Mouse (Mus musculus) gastrocnemius, postnatal 36 days (tissue): ENCODE data around the gene Abcd1. TPM values are rescaled to one million over a fixed set of nuclear protein-coding genes. Genes with fewer than 3 reads are reported as not detected.
A peak's percentile ranks its signal among the peaks of the same experiment; 100 is the strongest.

Source experiments
- DNase-seq, 2 experiments: peaks; one replicate each; pipeline ENCODE4 v3.0.0; 2022
- intact Hi-C: fragments of 180-260 bp; cut with DNase I; formaldehyde crosslinking; loops from one replicate; pipeline ENCODE4 v1.15.1; 2025
- long read RNA-seq, 2 experiments: library from polyadenylated mRNA; stranded (forward); transcript quantifications; one replicate each; pipeline ENCODE4 v2.0.0; 2021
- total RNA-seq, 2 experiments: library from RNA; stranded (reverse); gene quantifications; 2 replicates each; pipeline ENCODE4 v1.2.3; 2021

Abcd1 gene
- 10 to 100 TPM; 23.0 to 25.3 TPM for total RNA-seq
- long read RNA-seq, experiment 1, transcript Abcd1-201 (10 exons, 3,648 nt), result major isoform, 6 of 8 reads
- long read RNA-seq, experiment 1, partial matches to known transcripts, result 1 of 8 reads
- long read RNA-seq, experiment 1, other reads (novel, unspliced or antisense), result 1 of 8 reads
- long read RNA-seq, experiment 2, transcript Abcd1-201 (10 exons, 3,648 nt), result major isoform, 5 of 13 reads
- long read RNA-seq, experiment 2, partial matches to known transcripts, result 8 of 13 reads
- long read RNA-seq, experiment 2, other reads (novel, unspliced or antisense), result 0 of 13 reads

- intact Hi-C loops, result no loop called here
- DNase-seq, result peak; percentile 92
These were observed at the start of gene Abcd1, which contains the start of gene Bcap31 for GRCm38 (mm10) chrX:73716109-73716661. Abcd1 (plus strand) TSS chrX:73716597. Bcap31 (minus strand) TSS chrX:73716175.

DNA sequence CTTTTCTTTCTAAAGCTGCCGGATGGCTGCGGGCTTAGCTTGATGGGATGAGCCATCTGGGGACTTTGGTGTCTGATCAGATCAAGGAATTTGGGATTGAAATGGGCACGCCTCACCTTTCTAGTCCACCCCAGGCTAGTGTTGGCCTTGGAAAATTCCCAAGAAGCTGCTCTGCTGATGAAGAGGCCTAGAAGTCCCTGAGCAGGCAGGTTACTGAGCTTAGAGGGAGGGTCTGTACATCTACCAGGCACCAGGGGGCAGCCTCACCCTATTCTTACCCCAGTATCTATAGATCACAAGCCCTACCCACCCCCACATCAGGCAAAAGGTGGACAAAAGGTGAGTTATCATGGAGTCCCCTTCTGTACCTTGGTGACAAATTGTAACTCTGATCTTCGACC is 44.4 kb upstream of the Abcd1 start:
- intact Hi-C loops, result no loop called here
- DNase-seq, result no peak

- DNase-seq, result peak; percentile 57 to 75
- intact Hi-C loops, result no loop called here
These were observed 43.3 kb upstream of the Abcd1 start, which contains the start of gene Slc6a8 for GRCm38 (mm10) chrX:73672879-73673618. Slc6a8 (plus strand) TSS chrX:73673150.

DNA sequence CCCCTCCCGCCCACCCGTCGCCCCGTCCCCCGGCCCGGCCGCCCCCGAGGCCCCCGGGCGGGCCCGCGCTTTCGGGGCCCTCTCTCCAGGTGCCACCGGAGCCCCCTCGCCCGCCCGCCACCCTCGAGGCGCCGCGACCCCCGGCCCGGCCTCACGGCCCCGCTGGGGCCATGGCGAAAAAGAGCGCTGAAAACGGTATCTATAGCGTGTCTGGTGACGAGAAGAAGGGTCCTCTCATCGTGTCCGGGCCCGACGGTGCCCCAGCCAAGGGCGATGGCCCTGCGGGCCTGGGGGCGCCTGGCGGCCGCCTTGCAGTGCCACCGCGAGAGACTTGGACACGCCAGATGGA is 42.8 kb upstream of the Abcd1 start:
- intact Hi-C loops, result no loop called here
- DNase-seq, result no peak

GRCm38 (mm10) chrX:73673968-73674661 is 42.3 kb upstream of the Abcd1 start:
- peak in 1 of 2 experiments; percentile 26 for DNase-seq
- intact Hi-C loops, result loop anchor here (2.0 kb wide), 1 partner anchor 17 kb away; no protein-coding TSS in a partner anchor

DNA sequence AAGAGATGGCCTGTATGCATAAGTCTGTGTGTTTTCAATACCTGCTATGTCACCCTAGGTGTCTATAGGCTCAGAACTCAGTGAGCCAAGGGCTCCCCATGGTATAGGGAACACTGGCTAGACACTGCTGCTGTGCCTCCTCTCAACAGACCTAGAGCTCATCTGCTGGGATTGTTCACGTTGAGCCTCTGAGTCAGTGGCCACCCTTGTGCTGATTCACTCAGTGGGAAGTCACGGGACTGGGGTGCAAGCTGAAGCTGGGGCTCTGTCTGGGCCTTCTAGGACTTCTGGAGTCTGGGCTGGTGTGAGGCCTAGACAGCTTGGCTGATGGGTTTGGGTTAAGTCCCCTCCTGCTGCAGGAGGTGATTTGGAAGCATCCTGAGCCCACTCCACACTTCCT is 41.2 kb upstream of the Abcd1 start:
- intact Hi-C loops, result loop anchor here (2.0 kb wide), 1 partner anchor 16 kb away; no protein-coding TSS in a partner anchor
- no peak for DNase-seq

DNA sequence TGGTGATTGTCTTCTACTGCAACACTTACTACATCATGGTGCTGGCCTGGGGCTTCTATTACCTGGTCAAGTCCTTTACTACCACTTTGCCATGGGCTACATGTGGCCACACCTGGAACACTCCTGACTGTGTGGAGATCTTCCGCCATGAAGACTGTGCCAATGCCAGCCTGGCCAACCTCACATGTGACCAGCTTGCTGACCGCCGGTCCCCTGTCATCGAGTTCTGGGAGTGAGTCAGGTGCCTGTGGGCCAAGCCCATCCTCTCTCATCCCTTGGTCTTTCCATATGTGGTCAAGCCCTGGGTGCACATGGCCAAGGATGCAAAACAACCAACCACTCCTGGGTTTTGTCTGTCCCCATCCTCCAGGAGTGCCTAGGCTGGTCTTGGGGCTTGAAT is 39.7 kb upstream of the Abcd1 start:
- no peak for DNase-seq
- intact Hi-C loops, result no loop called here

DNA sequence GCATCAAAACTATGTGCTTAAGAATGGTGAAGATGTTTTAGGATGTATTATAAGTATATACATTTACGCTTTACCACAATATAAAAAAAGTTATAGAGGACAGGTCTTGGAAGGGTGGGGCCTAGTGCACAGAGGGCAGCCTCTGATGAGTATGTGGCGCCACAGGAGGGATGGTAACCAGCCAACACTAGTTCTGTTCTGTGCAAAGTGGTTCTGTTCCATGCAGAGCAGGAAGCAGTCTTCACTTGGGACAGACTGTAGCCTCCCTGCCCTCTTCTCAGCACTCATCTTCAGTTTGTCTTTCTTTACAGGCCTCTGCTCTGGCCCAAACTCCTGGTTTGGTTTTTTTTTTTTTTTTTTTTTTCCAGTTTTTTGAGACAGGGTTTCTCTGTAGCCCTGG is 32.2 kb upstream of the Abcd1 start:
- DNase-seq, result no peak

GRCm38 (mm10) chrX:73684978-73685377 is 31.4 kb upstream of the Abcd1 start:
- no peak for DNase-seq

More for the DNA sequence above, 32.2 kb upstream of the Abcd1 start:
- intact Hi-C loops, result no loop called here

GRCm38 (mm10) chrX:73685629-73686028 is 30.8 kb upstream of the Abcd1 start:
- intact Hi-C loops, result no loop called here
- peak in 1 of 2 experiments; percentile 22 for DNase-seq

More at GRCm38 (mm10) chrX:73684978-73685377, 31.4 kb upstream of the Abcd1 start:
- intact Hi-C loops, result no loop called here

GRCm38 (mm10) chrX:73690917-73691629 is 25.3 kb upstream of the Abcd1 start:
- intact Hi-C loops, result loop anchor here (2.0 kb wide), 1 partner anchor 16 kb away; no protein-coding TSS in a partner anchor
- DNase-seq, result peak; percentile 18 to 38

DNA sequence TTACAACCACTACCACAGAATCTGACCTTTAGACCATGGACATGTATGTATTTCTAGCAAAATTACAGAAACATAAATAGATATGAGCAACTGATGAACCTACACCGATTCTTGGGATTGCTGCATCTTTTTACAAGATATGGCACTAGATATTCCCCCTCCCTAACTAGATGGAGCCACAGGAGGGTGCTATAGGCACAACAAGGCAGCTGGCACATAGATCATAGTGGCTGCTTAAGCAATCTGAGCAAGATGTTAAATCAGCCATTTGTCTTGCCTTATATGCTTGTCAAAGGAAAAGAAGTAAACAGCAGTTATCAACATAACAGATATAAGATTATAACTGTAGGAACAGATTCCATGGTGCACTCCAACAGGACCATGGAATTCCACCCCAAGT is 15.9 kb upstream of the Abcd1 start:
- DNase-seq, result no peak
- intact Hi-C loops, result no loop called here

GRCm38 (mm10) chrX:73715476-73716108 is 805 bp upstream of the Abcd1 start:
- intact Hi-C loops, result no loop called here
- peak in 1 of 2 experiments; percentile 19 for DNase-seq

GRCm38 (mm10) chrX:73716709-73717545 is 530 bp downstream of the Abcd1 start:
- DNase-seq, result peak in 1 of 2 experiments; percentile 22
- intact Hi-C loops, result no loop called here

DNA sequence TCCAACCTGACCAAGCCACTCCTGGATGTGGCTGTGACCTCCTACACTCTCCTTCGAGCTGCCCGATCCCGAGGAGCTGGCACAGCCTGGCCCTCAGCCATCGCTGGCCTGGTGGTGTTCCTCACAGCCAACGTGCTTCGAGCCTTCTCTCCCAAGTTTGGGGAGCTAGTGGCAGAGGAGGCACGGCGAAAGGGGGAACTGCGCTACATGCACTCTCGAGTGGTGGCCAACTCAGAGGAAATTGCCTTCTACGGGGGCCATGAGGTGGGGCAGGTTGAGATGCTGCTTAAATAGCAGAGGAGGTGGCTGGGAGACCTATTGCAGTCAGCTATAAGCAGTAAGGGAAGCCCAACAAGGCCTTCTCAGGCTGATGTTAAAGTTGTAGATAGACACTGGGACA is 1.3 kb downstream of the Abcd1 start:
- intact Hi-C loops, result no loop called here
- DNase-seq, result peak; percentile 4 to 14

DNA sequence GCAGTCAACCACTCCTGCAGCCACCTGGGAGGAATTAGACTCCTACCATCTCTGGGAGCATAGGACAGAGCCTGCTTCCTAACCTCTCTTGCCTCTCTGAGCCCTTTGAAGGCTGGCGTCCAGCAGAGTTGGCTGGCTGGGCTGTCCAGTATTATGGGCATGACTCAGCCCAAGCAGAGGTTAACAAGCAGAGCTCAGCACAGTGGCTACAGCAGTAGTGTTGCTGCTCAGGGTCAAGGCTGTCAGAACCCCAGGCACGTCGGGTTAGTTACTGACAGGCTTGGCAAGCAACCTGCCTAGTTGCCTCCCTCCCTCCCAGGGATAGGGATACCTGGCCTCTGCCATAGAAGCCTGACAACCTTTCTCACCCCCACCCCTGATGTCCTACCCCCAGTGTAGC is 1.9 kb downstream of the Abcd1 start:
- intact Hi-C loops, result no loop called here
- DNase-seq, result peak; percentile 13 to 29

GRCm38 (mm10) chrX:73718686-73719362 is 2.4 kb downstream of the Abcd1 start:
- peak in 1 of 2 experiments; percentile 22 for DNase-seq
- intact Hi-C loops, result no loop called here

DNA sequence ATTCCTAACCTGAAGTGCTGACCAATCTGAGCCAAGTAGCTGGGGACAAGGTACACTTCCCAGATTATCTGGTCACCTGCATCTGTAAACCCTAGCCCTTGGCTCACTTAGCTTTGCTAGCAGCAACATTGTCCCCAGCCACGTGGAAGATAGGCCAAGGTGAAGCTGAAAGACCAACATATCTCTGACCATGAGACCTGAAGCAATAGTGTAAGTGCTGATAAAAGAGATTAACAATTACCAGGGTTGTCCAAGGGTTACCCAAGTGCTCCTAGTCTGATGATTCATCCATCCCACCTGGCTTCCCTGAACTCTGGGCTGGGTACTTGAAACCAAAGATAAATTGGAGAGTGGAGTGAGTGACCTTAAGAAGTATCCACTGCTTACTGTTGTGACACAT is 14.5 kb downstream of the Abcd1 start:
- intact Hi-C loops, result no loop called here
- no peak for DNase-seq
